Mouse (Mus musculus) embryonic fibroblast, embryonic 13.5 days (primary cell): ENCODE data around the gene Gm5141.
"Not testable (repeated sequence)": the region's sequence is repeated elsewhere in the genome, so short reads cannot be mapped to it uniquely, and the experiment has no call there.

ENCODE experiments used
- CTCF ChIP-seq: IDR thresholded peaks from 2 replicates; pipeline ENCODE4 v1.5.1; 2011; ENCODE audit warnings: mild to moderate bottlenecking, control low read depth, low read length, moderate library complexity, borderline replicate concordance; ENCODE audit not compliant: insufficient read depth
- POLR2A ChIP-seq: IDR thresholded peaks from 2 replicates; pipeline ENCODE4 v1.6.1; 2011; ENCODE audit warnings: low read depth, mild to moderate bottlenecking, control low read depth, low read length, moderate library complexity

GRCm38 (mm10) chr13:62786135-62786493 is 506 bp upstream of the Gm5141 start:
- not testable (repeated sequence) for TF ChIP-seq CTCF, POLR2A
